Mouse (Mus musculus) CD4-positive helper T cell, adult 2 months (primary cell): ENCODE results near the gene Adarb2.

Experiments used
- DNase-seq: peaks from one replicate; pipeline ENCODE4 v3.0.0-alpha.2; 2012; ENCODE audit warnings: low read depth, missing footprints, low spot score

The Adarb2 gene

GRCm38 (mm10) chr13:8202681-8203476 lies at the start of gene Adarb2:
Gene Adarb2 (plus strand): TSS chr13:8202866.
- DNase-seq, result no peak

GRCm38 (mm10) chr13:8173800-8174199 lies 28.9 kb upstream of the Adarb2 start:
- no peak for DNase-seq

DNA sequence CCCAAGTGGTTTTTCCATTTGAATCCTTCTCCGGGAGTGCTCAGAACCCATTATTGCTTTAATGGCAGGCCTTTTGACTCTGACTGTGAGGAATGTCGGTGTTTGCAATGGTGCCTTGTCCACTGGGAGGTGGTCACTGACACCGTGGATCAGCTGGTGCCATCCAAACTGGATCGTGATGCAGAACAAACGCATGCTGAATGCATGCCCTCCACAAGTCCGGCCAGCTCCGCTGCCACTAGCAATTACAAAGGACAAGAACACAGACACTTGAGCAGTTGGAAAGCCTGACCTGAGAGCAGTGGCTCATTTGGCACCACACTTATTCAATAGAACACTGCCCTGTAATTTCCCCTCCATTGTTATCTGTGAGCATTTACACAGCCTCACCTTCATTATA lies 10.7 kb upstream of the Adarb2 start:
- DNase-seq, result no peak

DNA sequence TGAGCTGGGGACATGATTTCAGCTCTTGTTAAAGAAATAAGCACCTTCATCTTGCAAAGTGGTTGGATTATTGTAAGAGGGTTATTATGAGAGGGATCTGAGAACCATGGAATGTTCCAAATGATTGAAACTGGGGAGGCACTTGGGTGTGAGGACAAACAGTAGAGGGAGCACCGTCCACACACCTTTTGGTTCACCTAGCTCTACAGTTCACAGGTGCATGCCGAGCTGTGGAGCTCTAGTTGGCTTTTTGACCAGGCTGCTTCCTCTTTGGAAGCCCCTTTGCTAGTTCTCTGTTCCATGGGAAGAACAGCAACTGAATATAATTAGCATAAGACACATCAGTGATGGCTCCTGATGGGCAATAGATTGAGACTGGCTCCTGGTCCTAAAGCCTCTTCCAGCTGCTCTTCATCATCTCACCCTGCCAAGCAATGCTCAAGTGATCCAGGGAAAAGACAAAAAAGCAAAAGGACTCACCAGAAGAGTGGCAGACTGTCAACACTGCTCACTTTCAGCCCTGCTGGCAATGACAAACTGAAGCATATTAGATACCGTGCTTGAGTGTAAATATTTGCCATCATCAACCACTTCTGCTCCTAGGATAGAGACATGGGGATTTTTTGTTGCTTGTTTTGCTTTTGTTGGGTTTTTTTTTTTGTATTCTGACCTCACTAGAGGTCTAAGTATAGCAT lies 3.3 kb upstream of the Adarb2 start:
- no peak for DNase-seq

DNA sequence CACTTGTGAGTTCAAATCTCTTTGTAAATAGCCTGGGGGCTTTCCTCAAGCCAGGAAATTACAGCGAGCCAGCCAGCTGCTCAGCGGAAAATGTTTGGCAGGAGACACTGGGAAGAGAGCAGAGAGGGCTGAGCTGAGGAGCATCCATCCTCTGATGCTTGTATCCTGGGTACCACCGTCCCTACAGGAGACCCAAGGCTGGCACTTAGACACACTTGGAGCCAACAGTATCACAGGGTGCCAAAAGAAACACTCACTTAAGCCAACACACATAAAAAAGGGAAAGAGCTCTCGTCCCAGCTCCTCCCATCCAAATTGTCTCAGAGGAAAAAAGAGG lies 779 bp downstream of the Adarb2 start:
- no peak for DNase-seq

- DNase-seq, result no peak
Measured at GRCm38 (mm10) chr13:8207337-8207736, 4.7 kb downstream of the Adarb2 start.

DNA sequence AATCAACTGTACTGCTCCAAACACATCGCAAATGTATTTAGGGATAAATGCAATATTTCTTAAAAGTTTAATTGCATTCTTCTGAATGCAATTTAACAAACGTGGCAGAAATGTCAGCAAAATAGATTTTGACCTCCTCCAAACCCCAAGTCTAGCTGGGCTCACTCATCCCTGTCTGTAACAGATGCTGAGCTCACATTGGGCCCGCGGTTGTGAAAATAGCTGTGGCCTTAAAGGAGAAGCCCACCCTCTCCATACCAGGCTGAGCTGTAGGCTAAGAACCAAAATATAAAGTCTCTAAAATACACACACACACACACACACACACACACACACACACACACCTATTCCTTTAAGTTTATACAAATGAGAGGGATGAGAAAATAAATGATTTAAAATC lies 8.1 kb downstream of the Adarb2 start:
- no peak for DNase-seq

- DNase-seq, result no peak
Measured at GRCm38 (mm10) chr13:8238871-8239270, 36.2 kb downstream of the Adarb2 start.

DNA sequence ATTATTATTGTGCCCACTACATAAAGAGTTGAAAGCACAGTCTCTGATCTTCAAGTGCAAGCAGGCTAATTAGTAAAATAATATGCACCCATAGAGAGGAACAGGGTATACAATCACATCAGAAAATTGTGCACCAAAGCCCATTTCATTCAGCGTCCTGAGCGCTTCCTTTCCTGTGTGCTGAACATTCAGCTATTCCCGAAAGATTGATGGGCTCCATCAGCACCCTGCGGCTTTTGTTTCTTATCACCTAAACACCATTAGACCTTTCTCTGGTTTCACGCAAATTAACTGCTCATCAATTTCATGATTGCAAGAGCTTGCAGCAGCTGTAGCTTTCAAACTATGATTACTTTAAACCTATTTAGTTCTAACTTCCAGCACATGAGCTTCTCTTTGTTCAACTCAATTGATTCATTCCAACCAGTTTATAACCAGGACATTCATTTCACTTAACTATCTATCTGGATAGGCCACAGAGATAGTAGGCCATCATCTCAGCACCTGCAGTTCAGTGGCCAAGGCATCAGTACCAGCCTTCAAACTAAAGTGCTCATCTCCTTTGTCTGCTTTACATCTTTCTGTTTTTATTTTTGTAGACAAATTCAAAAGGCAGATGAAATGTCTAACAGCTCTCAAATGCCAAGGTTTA lies 45.5 kb downstream of the Adarb2 start:
- DNase-seq, result no peak

DNA sequence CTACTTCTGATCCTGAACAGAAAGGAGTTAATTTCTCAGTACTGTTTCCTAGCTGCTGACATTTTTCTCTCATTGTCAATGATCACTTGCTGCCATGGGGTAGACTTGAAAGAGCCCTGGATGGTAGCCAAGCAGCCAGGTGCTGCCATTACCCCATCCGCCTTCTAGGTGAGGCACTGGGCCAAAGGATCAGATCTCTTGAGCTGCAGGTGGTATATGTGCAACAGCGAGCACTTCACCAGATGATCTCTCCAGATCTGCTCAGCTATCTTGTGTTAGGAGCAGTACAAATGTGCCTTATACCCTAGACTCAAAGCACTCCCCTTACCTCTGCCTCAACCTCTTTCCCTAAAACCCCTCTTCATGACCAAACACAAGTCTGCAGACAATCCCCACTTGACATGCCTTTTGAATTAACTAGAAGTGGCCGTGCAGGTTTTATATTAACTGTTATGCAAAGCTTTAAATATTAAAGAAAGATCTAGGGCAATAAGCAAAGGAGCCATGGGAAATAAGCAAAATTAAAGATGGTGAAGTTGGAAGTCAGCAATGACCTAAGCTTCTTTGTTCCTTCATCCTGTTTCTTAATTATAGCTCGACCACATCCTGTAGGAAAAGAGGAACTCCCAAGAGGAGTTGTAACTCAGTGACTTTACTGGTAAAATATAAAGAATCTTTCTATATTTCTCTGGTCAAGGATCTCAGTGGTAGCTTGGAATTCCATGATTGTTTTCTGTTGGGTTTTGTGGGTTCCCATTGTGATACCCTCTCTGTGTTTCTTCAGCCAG lies 69.7 kb downstream of the Adarb2 start:
- DNase-seq, result no peak

DNA sequence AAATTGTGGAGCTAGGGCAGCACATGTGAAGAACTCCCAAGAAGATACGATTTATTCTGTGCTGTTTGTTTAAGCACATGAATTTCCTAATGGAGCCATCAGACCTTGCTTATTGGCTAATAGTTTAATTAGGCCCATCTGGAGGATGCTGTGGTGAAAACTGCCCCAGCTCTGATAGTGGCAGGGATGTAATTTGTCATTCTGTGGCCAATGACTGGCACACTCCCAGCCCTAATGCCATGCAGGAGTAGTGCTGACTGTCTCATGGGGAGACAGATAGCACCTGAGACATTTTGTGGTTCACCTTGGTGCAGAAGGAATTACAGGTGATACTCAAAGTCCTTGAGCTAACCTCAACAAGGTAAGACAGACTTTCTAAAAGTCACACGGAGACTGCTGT lies 80.5 kb downstream of the Adarb2 start:
- no peak for DNase-seq

GRCm38 (mm10) chr13:8316347-8317141 lies 113.9 kb downstream of the Adarb2 start:
- no peak for DNase-seq

- DNase-seq, result no peak
Measured at GRCm38 (mm10) chr13:8333589-8334455, 131.2 kb downstream of the Adarb2 start.

- no peak for DNase-seq
Measured at GRCm38 (mm10) chr13:8334580-8334979, 131.9 kb downstream of the Adarb2 start.

DNA sequence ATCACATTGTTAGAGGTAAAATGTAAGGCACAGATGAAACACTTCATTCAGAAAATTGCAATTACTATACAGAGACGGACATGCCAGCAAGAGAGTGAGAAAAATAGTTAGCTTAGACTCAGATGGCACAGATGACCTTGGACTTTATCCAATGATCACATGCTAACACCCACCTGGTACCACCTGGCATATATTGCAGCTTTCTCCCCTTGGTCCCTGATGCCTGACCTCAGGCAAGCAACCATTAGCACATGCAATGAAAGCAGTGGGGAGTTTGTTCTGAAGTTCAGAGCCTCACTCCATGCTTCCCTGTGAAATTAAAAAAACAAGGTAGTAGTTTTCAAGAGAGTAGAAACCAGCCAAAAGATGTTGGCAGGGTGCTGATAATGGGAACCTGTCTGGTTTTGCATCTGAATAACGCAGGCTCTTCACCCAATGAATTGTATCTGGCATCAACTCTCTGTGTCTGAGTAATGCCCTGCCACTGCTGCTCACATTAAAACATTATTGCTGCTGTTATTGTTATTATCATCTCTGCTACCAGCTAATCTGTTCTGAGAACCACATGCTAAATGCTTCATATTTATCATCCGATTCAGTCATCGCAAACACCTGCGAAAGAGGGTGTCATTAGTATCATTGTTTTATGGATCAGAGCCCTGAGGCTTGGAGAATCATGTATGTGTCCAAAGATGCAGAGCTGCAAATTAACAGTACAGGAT lies 138.6 kb downstream of the Adarb2 start:
- DNase-seq, result no peak

DNA sequence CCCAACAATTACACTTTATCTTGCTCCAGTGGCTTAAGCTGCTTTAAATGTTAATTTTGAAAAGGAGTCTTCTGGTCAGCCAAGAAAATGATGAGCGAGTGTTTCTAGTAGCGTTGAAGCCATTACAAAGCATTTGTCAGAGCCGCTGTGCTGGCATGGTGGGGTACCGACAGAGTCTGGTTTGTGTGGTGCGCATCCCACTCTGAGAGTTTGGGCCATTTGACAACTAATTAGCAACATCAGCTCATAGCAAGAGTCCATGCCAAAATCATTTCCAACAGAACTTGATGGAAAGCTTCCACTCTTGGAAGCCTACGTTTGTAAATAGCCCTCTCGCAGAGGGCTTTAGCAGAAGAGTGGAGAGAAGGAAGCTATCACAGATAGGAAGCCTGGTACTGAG lies 144.5 kb downstream of the Adarb2 start:
- no peak for DNase-seq

GRCm38 (mm10) chr13:8352341-8352740 lies 149.7 kb downstream of the Adarb2 start:
- DNase-seq, result no peak

DNA sequence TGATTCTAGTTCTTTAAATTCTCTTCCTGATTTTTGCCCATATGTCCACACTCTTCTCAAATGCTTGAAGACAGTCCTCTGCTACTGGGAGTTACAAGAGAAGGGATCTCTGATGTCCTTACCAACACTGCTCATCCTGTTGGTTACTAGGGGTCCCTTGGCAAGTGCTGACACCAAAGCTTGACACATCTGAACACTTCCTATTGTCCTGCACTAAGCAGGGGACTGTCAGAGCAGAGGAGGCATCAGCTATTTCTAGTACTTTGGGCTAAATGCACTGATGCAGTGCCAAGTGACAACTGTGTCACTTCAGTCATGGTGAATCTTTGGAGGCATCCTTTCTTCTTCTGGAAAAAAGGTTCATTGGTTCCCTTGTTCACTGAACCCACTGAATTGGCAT lies 150.3 kb downstream of the Adarb2 start:
- no peak for DNase-seq

GRCm38 (mm10) chr13:8365523-8365922 lies 162.9 kb downstream of the Adarb2 start:
- DNase-seq, result no peak

GRCm38 (mm10) chr13:8366087-8366486 lies 163.4 kb downstream of the Adarb2 start:
- no peak for DNase-seq
